Mouse (Mus musculus): ENCODE results near the gene Gm973.

Gene Gm973

DNA sequence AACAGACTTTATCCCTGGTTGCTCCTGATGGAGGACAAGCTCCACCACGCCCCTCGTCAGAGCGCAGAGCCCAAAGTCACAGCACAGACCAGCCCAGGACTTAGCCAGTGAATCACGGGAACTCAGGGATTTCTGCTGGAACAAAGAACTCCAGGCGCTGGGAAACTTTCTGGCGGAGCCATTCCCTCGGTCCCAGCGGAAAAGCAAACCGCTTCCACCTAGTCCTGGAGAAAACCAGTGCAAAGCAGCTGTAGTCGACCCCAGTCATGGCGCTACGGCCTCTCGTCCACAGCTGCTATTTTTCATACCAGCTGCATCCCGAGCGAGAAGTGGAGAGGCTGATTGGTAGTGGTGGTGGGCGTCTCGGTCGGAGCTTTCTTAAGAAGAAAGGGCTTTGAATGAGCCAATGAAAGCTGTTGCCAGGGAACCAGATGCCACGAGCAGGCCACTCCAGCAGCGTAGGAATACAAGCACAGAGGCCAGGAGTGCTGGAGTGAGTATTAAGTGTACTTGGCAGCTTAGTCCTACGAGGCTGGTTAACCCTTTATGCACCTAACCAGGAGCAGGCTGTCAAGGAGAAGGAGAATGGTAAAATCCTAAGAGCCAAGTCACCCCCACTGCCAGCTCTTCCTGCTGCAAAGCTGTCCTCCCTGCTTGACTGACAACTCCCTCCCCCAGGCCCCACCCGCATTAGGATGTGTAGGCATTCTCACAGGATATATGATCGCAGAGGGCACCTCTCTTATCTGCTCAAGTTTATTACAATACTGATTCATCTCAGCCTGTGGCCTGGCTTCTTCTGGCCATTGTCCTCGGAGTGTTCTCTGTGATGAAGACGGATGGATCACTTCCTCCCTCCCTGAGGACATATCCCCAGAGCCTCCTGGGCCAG is at the start of gene Gm973:
TSS of gene Gm973 (plus strand) at position 239 of the 892 bp plus-strand sequence.
- DNase-seq: no peak

- peak; percentile 83 for DNase-seq
These were observed 46.9 kb upstream of the Gm973 start for GRCm38 (mm10) chr1:59469170-59469569.

DNA sequence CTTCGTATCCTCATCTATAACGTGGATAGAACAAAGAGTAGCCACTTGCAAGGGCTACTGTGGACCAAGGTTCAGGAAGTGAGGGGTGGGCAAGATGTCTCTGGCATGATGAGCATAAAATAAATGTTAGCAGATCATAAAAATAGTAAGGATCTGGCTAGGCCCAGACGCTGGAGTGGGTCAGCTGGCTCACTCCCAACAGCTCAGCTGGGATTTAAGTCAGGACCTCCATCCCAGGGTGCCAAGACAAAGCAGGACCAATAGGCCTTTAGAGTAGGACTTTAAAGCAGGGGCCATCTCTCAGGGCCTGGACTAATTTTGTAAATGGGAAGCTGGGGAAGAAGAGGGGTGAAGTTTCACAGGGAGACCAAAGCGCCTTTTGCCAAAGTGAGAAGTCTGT is 45.3 kb upstream of the Gm973 start:
- DNase-seq: no peak

GRCm38 (mm10) chr1:59472368-59473180 is 43.5 kb upstream of the Gm973 start:
- no peak for DNase-seq

- no peak for DNase-seq
These were observed 42.9 kb upstream of the Gm973 start for GRCm38 (mm10) chr1:59473181-59473555.

- DNase-seq: no peak
These were observed 40.4 kb upstream of the Gm973 start for GRCm38 (mm10) chr1:59475618-59476017.

DNA sequence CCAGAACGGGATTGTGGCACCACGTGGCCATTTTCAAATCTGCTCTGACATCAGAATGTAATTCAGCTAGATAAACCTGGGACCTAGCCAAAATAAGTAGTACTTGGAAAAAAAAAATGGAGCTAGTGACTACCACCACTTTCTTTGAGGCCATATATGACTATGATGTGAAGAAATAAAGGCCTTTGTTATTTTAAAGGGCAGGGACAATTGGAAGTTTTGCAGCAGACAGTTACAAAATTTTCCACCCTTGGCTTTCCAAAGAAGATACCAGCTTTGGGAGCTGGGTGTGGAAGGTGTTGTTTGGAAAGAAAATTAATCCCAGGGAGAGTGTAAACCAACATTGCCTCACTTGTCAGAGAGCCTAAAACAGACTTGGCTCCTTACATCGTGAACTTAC is 37.2 kb upstream of the Gm973 start:
- DNase-seq: no peak

DNA sequence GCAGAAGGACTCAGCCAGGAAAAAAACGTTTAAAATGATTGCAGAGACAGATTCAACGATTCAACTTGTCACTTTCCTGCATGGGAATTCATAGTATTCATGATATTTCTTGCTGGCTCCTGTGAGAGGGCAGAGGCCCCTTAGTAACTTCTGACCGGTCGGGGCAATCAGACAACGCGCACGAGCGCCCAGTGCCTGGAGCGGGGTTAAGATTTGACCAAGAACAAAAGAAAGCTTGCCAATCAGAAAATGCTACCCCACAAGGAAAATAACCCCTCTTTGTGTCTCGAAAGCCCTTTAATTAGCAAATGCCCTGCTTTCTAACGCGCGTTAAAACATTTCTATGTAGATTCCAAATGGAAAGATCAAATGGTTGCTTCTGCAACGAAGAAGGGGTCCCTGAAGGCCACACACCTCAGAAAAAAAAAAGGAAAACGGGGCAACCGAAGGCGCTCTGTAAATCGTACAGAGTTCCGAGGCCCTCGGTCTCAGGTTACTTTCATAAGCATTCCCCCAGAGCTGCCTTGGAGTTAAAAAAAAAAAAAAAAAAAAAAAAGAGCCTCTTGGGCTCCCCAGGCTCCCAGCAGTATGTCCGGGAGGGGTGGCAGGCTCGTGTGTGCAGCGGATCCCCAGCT is 35.1 kb upstream of the Gm973 start:
- no peak for DNase-seq

- peak; percentile 95 for DNase-seq
These were observed 34.4 kb upstream of the Gm973 start for GRCm38 (mm10) chr1:59481456-59482291.

- DNase-seq: no peak
These were observed 33.8 kb upstream of the Gm973 start, which contains the start of gene Fzd7 for GRCm38 (mm10) chr1:59482331-59482695. Fzd7 (plus strand) TSS chr1:59482424.

GRCm38 (mm10) chr1:59482696-59483520 is 33.2 kb upstream of the Gm973 start:
- peak; percentile 80 for DNase-seq

DNA sequence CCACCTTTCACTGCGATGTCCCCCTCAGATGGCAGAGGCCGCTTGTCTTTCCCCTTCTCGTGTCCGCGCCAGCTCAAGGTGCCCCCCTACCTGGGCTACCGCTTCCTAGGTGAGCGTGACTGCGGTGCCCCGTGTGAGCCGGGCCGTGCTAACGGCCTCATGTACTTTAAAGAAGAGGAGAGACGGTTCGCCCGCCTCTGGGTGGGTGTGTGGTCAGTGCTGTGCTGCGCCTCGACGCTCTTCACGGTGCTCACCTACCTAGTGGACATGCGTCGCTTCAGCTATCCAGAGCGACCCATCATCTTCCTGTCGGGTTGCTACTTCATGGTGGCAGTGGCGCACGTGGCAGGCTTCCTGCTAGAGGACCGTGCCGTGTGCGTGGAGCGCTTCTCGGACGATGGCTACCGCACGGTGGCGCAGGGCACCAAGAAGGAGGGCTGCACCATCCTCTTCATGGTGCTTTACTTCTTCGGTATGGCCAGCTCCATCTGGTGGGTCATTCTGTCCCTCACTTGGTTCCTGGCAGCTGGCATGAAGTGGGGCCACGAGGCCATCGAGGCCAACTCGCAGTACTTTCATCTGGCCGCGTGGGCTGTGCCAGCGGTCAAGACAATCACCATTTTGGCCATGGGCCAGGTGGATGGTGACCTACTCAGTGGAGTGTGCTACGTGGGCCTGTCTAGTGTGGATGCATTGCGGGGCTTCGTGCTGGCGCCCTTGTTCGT is 32.4 kb upstream of the Gm973 start:
- peak; percentile 93 for DNase-seq

GRCm38 (mm10) chr1:59484314-59484713 is 31.8 kb upstream of the Gm973 start:
- DNase-seq: no peak

DNA sequence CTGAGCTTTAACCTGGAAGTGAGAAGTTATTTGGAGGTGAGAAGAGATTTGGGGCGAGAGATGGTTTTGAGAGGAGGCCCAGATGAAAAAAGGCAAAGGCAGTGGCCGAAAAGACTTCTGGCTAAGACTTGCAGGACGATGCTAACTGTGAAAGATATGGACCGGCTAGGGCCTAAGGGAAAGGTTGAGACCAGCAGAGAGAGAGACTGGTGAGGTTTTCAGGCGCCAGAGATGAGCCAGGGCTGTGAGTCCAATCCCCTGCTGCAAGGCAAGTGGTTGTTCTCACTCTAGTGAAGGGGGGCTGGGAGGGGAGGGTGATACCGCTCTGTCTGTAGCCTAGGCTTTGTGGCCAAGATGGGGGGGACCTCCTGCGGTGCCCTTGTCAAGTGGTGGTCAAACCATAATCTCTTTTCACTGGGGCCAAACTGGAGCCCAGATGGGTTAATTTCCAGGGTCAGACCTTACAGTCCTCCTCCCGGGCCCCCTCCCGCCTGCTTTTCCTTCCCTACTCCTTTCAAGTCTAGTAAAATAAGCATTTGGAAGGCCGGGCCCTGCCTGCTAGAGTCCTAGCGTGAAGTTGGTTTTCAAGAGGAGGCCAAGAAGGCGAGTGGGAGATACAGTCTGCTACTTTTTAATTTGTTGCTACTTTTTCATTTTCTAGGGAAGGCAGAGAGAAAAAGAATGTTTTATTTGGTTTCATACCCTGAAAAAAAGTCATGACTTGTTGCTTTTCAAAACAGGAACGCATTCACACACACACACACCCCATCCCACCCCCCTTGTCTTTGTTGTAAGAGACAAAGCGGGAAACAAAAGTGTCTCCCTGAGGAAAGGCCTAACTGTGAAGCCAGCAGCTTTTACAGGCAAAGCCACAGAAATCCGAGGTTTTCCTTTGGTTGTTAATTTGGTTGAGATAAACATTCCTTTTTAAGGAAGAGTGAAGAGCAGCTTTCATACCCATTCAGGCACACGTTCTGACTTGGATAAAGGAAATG is 31.0 kb upstream of the Gm973 start:
- peak; percentile 72 for DNase-seq

DNA sequence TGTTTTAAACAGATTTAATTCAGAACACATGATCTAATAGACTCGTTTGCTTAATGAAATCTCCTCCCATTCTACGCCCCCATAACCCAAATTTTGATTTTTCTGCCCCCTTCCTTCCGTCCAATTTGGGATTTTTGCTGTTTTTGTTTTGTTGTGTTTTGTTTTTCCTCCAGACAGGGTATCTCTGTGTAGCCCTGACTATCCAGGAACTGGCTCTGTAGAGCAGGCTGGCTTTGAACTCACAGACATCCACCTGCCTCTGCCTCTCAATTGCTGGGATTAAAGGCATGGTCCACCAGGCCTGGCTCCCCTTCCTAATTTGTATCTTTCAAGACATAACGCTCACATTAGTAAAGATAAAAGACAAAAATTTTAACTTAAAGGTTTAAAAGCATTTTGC is 30.3 kb upstream of the Gm973 start:
- DNase-seq: no peak

- no peak for DNase-seq
These were observed 28.4 kb upstream of the Gm973 start for GRCm38 (mm10) chr1:59487651-59488051.

DNA sequence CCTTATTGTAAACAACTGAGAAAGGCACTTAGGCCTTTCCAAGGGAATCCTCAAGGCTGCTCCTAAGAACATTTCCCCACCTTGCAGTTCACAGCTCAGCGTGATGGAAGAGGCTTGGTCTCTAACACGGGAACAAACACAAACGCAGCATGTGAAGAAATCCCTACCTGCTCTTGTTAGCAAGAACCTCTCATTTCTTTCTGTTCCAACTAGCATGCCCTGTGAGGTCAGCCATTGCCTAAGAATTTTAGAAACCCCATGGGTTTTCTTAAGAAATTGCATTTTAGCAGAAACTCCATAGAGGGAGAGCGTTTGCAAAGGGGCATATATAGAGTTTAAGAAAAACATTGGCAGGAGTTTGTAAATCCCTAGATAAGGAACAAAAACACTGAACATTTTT is 27.6 kb upstream of the Gm973 start:
- no peak for DNase-seq

DNA sequence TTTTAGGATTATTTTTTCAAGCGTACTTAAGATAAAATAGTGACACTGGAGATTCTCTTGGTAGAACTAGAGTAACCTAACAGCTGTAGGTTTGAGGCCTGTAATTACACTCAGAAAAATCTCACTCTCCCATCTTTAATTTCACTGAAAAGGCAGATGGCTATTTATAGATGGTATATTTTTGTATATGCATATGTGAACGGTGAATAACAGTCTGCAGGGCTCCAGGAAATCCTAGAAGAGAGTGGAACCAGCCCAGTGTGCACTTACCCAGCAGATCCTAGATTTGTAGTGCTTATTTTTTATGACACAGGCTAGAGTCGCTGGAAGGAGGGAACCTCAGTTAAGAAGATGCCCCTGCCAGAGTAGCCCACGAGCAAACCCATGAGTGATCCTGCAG is 27.1 kb upstream of the Gm973 start:
- no peak for DNase-seq

DNA sequence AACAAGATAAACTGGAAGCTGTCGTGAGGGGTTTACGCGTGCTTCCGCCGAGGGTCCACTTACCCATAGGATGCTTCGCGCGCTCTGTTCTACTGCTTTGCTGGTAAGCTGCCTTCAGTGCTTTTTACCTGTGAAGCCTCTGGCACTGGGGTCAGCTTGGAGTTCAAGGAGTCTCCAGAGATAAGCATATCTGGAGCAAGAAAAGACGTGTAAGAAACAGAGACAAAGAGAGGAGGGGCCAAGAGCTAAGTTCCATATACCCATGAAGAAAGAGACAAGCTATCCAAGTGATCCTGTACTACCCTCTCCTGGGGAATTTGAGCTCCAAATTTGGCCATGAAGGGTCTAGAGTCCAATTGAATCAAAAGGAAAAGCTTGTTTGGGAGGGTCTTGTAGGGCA is 24.5 kb upstream of the Gm973 start:
- no peak for DNase-seq

DNA sequence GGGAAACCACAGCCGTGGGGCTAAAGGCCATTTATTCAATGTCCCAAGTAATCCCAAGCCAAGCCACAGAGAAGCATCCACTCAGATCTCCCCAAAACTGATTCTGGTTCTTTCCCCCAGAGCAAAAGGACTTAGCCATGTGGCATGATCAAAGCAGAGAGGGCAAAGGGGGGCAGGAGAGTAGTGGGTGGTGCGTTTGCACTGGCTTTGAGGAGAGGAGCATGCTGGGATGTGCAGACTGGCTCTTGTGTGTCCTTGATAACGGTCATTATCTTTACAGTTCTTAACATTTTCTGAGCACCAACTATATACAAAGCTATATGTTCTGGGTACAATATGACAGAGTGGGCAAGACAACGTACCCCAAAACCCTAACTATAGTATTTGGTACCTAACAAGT is 23.6 kb upstream of the Gm973 start:
- DNase-seq: no peak
